Mouse (Mus musculus) erythroblast, embryonic 14.5 days (primary cell): Measurements from ENCODE around the gene Akr1e1. TPM values are rescaled to one million over a fixed set of nuclear protein-coding genes. Genes with fewer than 3 reads are reported as not detected.
A peak's percentile ranks its signal among the peaks of the same experiment; 100 is the strongest.
"Not testable (repeated sequence)": the region's sequence is repeated elsewhere in the genome, so short reads cannot be mapped to it uniquely, and the experiment has no call there.

Experiments
- H3K27me3 ChIP-seq: 2 replicates; pipeline ENCODE4 v1.6.1; 2012; ENCODE audit warnings: inconsistent platforms; ENCODE audit not compliant: control insufficient read depth
- H3K36me3 ChIP-seq: 2 replicates; pipeline ENCODE4 v1.6.1; 2012; ENCODE audit warnings: mild to moderate bottlenecking, inconsistent platforms; ENCODE audit not compliant: control insufficient read depth
- H3K4me1 ChIP-seq: 2 replicates; pipeline ENCODE4 v1.6.1; 2012; ENCODE audit warnings: inconsistent platforms; ENCODE audit not compliant: control insufficient read depth
- H3K4me3 ChIP-seq: replicated peaks from 2 replicates; pipeline ENCODE3; 2012; ENCODE audit warnings: moderate library complexity, mild to moderate bottlenecking, inconsistent platforms
- H3K9me3 ChIP-seq: 2 replicates; pipeline ENCODE4 v1.6.1; 2012; ENCODE audit warnings: low read length, inconsistent platforms, mixed read lengths; ENCODE audit not compliant: control insufficient read depth
- GATA1 ChIP-seq: IDR thresholded peaks from 2 replicates; pipeline ENCODE4 v1.6.1; 2012; ENCODE audit warnings: low read length, inconsistent platforms, mixed read lengths
- TAL1 ChIP-seq: IDR thresholded peaks from 3 replicates; pipeline ENCODE4 v1.6.1; 2012; ENCODE audit warnings: low read length, inconsistent platforms, mixed read lengths
- polyA plus RNA-seq: library from polyadenylated mRNA; stranded (reverse); fragments of >175 nt; gene quantifications from 2 replicates; pipeline ENCODE4 v1.2.3, GENCODE M21; 2012

Akr1e1 gene
- 0.01 and 0.04 TPM in 2 replicates for polyA plus RNA-seq

GRCm38 (mm10) chr13:4608961-4609409, at the start of gene Akr1e1:
Gene Akr1e1 (minus strand): TSS chr13:4609174.
- Histone ChIP-seq H3K4me3 (peak within 1 kb of the TSS; percentile 66), H3K36me3 (no peaks in the 10 kb centered on the region), H3K27me3 (no peaks in the 10 kb centered on the region), H3K4me1 (peaks cover 1% of the 10 kb centered on the region), H3K9me3 (no peaks in the 10 kb centered on the region)
- no peak for TF ChIP-seq GATA1
- no peak for TF ChIP-seq TAL1

GRCm38 (mm10) chr13:4658346-4658745, 49.4 kb upstream of the Akr1e1 start:
- no peaks in the 10 kb centered on the region for H3K36me3 ChIP-seq
- no peaks in the 10 kb centered on the region for H3K4me1 ChIP-seq
- no peaks in the 10 kb centered on the region for H3K9me3 ChIP-seq
- H3K27me3 ChIP-seq = no peaks in the 10 kb centered on the region
- TF ChIP-seq TAL1 = no peak
- no peak for TF ChIP-seq GATA1
- no peak overlapping the region for H3K4me3 ChIP-seq

- no peaks in the 10 kb centered on the region for H3K4me1 ChIP-seq
- H3K9me3 ChIP-seq = no peaks in the 10 kb centered on the region
- no peak overlapping the region for H3K4me3 ChIP-seq
- TF ChIP-seq GATA1 = no peak
- TF ChIP-seq TAL1 = no peak
- H3K36me3 ChIP-seq = no peaks in the 10 kb centered on the region
- no peaks in the 10 kb centered on the region for H3K27me3 ChIP-seq
Measured at GRCm38 (mm10) chr13:4656277-4657146, 47.5 kb upstream of the Akr1e1 start.

- no peak for TF ChIP-seq GATA1
- TF ChIP-seq TAL1 = no peak
Measured at GRCm38 (mm10) chr13:4650190-4650589, 41.2 kb upstream of the Akr1e1 start.

GRCm38 (mm10) chr13:4645248-4645647, 36.3 kb upstream of the Akr1e1 start:
- Histone ChIP-seq H3K4me1 (no peaks in the 10 kb centered on the region), H3K27me3 (no peaks in the 10 kb centered on the region), H3K4me3 (no peak overlapping the region), H3K36me3 (no peaks in the 10 kb centered on the region), H3K9me3 (no peaks in the 10 kb centered on the region)
- TF ChIP-seq TAL1 (no peak), GATA1 (no peak)

More at GRCm38 (mm10) chr13:4650190-4650589, 41.2 kb upstream of the Akr1e1 start:
- Histone ChIP-seq H3K27me3 (no peaks in the 10 kb centered on the region), H3K4me1 (no peaks in the 10 kb centered on the region), H3K36me3 (no peaks in the 10 kb centered on the region), H3K4me3 (no peak overlapping the region), H3K9me3 (no peaks in the 10 kb centered on the region)

- H3K27me3 ChIP-seq = no peaks in the 10 kb centered on the region
- H3K4me3 ChIP-seq = no peak overlapping the region
- H3K4me1 ChIP-seq = peaks cover 1% of the 10 kb centered on the region
- TF ChIP-seq GATA1 (no peak), TAL1 (no peak)
- H3K9me3 ChIP-seq = no peaks in the 10 kb centered on the region
- no peaks in the 10 kb centered on the region for H3K36me3 ChIP-seq
Measured at GRCm38 (mm10) chr13:4610902-4611301, 1.9 kb upstream of the Akr1e1 start.

- peaks cover 1% of the 10 kb centered on the region for H3K4me1 ChIP-seq
- H3K9me3 ChIP-seq = no peaks in the 10 kb centered on the region
- no peaks in the 10 kb centered on the region for H3K36me3 ChIP-seq
- TF ChIP-seq TAL1 (no peak), GATA1 (no peak)
- peak overlapping the region; percentile 66 for H3K4me3 ChIP-seq
- no peaks in the 10 kb centered on the region for H3K27me3 ChIP-seq
Measured at GRCm38 (mm10) chr13:4608530-4608929, 444 bp downstream of the Akr1e1 start.

- Histone ChIP-seq H3K27me3 (no peaks in the 10 kb centered on the region), H3K36me3 (no peaks in the 10 kb centered on the region; the same call in 1 of the 2 replicates), H3K9me3 (no peaks in the 10 kb centered on the region), H3K4me3 (no peak overlapping the region), H3K4me1 (peaks cover 1% of the 10 kb centered on the region)
- TF ChIP-seq TAL1 (no peak), GATA1 (no peak)
Measured at GRCm38 (mm10) chr13:4606821-4607220, 2.2 kb downstream of the Akr1e1 start.

GRCm38 (mm10) chr13:4603431-4603830, 5.5 kb downstream of the Akr1e1 start:
- H3K27me3 ChIP-seq, H3K4me1 ChIP-seq, H3K9me3 ChIP-seq, H3K36me3 ChIP-seq, H3K4me3 ChIP-seq: not testable (repeated sequence)

- H3K4me1 ChIP-seq = no peaks in the 10 kb centered on the region
- H3K9me3 ChIP-seq = peaks cover 7% of the 10 kb centered on the region
- no peak for TF ChIP-seq TAL1
- H3K36me3 ChIP-seq = no peaks in the 10 kb centered on the region
- no peaks in the 10 kb centered on the region for H3K27me3 ChIP-seq
- no peak overlapping the region for H3K4me3 ChIP-seq
Measured at GRCm38 (mm10) chr13:4576921-4577320, 32.1 kb downstream of the Akr1e1 start.
